Mouse (Mus musculus) inflammation-experienced regulatory T-cells, adult 16 weeks (primary cell): ENCODE results near the gene Gsto1. TPM values are rescaled to one million over a fixed set of nuclear protein-coding genes. Genes with fewer than 3 reads are reported as not detected.

ENCODE experiments used
- polyA plus RNA-seq: library from polyadenylated mRNA; unstranded; fragments of 100-300 nt; shearing (Covaris generic); gene quantifications from one replicate; pipeline ENCODE4 v1.2.1, GENCODE M21; 2017

Gsto1 gene
- 73.1 TPM for polyA plus RNA-seq

DNA sequence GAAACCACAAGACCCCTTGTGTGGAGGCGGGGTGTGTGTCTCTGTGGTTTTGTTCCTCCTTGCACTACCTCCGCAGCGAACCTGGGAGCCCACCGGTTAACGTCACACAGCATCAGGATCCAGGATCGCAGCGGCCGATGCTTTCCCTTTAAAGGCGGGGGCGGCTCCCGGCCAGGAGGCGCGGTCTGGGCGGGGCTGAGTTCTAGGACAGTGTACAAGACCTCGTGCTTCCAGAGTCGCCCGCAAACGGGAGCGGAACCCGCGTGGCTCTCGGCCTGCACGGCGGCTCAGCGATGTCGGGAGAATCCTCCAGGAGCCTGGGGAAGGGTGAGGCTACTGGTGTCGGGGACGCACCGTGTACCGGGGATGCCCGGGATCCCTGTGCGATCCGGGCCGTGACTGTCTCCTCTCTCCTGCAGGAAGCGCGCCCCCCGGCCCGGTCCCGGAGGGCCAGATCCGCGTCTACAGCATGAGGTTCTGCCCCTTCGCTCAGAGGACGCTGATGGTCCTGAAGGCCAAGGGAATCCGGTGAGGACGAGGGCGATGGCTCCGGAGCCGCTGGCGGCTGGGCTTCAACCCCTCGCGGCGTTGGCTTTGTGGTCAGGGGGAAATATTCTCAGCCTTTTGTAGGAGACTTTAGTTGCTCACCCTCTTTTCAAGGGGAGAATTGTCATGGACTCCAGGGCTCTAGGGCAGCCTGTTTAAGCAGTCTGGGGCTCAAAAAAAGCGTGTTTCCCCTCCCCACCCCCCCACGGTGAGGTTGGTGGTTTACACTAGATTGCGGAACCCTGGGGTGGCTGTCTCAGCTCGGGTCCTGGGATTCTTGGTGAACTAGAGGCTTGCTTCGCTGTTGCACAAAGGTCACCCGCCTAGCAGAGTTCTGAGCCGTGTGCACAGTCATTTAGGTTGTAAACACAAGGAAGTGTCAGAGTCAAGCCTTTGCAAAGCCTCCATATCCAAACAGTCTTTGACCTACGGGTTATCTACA, at the start of gene Gsto1:
Gsto1 (plus strand) TSS at position 175 of the 988 bp plus-strand sequence.

DNA sequence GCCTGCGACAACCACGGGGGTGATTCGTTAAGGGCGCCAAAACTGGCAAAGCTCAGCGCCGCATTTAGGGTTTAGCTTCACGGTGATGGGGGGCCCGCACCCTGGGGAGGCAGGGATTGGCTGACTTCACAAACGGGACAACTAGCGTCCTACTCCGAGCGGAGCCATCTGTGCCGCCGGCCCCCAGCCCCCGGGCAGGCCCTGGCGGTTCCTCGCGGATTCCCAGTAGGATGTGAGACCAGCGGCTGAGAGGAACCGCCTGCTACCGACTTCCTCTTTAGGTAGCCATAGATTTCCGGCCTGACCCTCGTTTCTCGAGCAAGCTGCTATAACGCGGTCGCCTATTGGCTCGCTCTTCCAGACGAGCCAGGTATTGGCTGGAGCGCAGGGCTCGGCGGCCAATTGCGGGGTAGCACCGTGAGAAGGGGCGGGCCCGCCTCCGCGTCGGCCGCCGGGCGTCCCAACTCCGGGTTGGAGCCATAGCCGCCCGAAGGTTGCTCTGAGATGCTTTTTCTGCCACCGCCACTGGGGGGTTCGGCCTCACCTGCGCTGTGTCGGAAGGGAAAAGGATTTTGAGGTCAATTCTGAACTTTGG, 10.7 kb downstream of the Gsto1 start, which contains the start of gene Gsto2:
Gsto2 (plus strand) TSS at position 182 of the 595 bp plus-strand sequence.

Other genes starting within 250 kb of the Gsto1 start
- not detected for gene Col17a1, start 162.9 kb upstream of the Gsto1 start, polyA plus RNA-seq
- gene Sfr1, start 123.3 kb upstream of the Gsto1 start, polyA plus RNA-seq = 184 TPM
- gene Gsto2, start 10.6 kb downstream of the Gsto1 start, polyA plus RNA-seq = not detected
- 0.34 TPM for gene Cfap43, start 64.3 kb downstream of the Gsto1 start, polyA plus RNA-seq
- gene Itprip, start 64.3 kb downstream of the Gsto1 start, polyA plus RNA-seq = 57.3 TPM
- not detected for gene Cfap58, start 82.7 kb downstream of the Gsto1 start, polyA plus RNA-seq